Mouse (Mus musculus): ENCODE results near the gene Wdr59. TPM values are rescaled to one million over a fixed set of nuclear protein-coding genes. Genes with fewer than 3 reads are reported as not detected.
A peak's percentile ranks its signal among the peaks of the same experiment; 100 is the strongest.

Gene Wdr59
- polyA plus RNA-seq (2015; fragmentation: Nextera tagmentation; extraction: Ambion mirVana), result 8.0 and 8.1 TPM in 2 replicates

- Histone ChIP-seq H3K4me1 (peaks cover 16% of the 10 kb centered on the region), H3K9me3 (replicated peaks) (no peaks in the 10 kb centered on the region), H3K4me3 (replicated peaks) (peak within 1 kb of the TSS; percentile 68), H3K27me3 (replicated peaks) (no peaks in the 10 kb centered on the region), H3K27ac (replicated peaks) (peak within 1 kb of the TSS; percentile 87), H3K9ac (replicated peaks) (peak within 1 kb of the TSS; percentile 70), H3K4me2 (peak within 1 kb of the TSS; percentile 64), H3K36me3 (no peaks in the 10 kb centered on the region)
- under 1% methylated on average over 34 of the region's 34 CpGs for WGBS
- peak; percentile 99 for ATAC-seq (ENCODE audit: low FRiP score)
Observed at GRCm38 (mm10) chr8:111521713-111522429, at the start of gene Wdr59. Wdr59 (minus strand) TSS chr8:111522092.

- Histone ChIP-seq H3K27me3 (replicated peaks) (no peaks in the 10 kb centered on the region), H3K9me3 (replicated peaks) (no peaks in the 10 kb centered on the region), H3K4me3 (replicated peaks) (no peak overlapping the region), H3K27ac (replicated peaks) (no peak overlapping the region), H3K9ac (replicated peaks) (no peak overlapping the region), H3K4me1 (peaks cover 63% of the 10 kb centered on the region), H3K36me3 (no peaks in the 10 kb centered on the region), H3K4me2 (no peak overlapping the region)
- ATAC-seq (ENCODE audit: low FRiP score), result no peak
- 82% methylated on average over 10 of the region's 10 CpGs for WGBS
Observed at GRCm38 (mm10) chr8:111571661-111572060, 49.8 kb upstream of the Wdr59 start.

- Histone ChIP-seq H3K4me3 (replicated peaks) (no peak overlapping the region), H3K27ac (replicated peaks) (no peak overlapping the region), H3K36me3 (no peaks in the 10 kb centered on the region), H3K4me2 (no peak overlapping the region), H3K9ac (replicated peaks) (no peak overlapping the region), H3K4me1 (peaks cover 67% of the 10 kb centered on the region), H3K27me3 (replicated peaks) (no peaks in the 10 kb centered on the region), H3K9me3 (replicated peaks) (no peaks in the 10 kb centered on the region)
- ATAC-seq (ENCODE audit: low FRiP score), result no peak
- 66% methylated on average over 2 of the region's 2 CpGs for WGBS
Observed at GRCm38 (mm10) chr8:111570432-111570831, 48.5 kb upstream of the Wdr59 start.

- no peak overlapping the region for H3K4me2 ChIP-seq
- H3K9me3 ChIP-seq (replicated peaks), result no peaks in the 10 kb centered on the region
- WGBS, result 78% methylated on average over 4 of the region's 4 CpGs
- ATAC-seq (ENCODE audit: low FRiP score), result no peak
- peaks cover 70% of the 10 kb centered on the region for H3K4me1 ChIP-seq
- H3K4me3 ChIP-seq (replicated peaks), result no peak overlapping the region
- H3K27ac ChIP-seq (replicated peaks), result no peak overlapping the region
- H3K36me3 ChIP-seq, result no peaks in the 10 kb centered on the region
- no peak overlapping the region for H3K9ac ChIP-seq (replicated peaks)
- no peaks in the 10 kb centered on the region for H3K27me3 ChIP-seq (replicated peaks)
Observed at GRCm38 (mm10) chr8:111569926-111570325, 48.0 kb upstream of the Wdr59 start.

GRCm38 (mm10) chr8:111568029-111568428 is 46.1 kb upstream of the Wdr59 start:
- Histone ChIP-seq H3K9ac (replicated peaks) (no peak overlapping the region), H3K27me3 (replicated peaks) (no peaks in the 10 kb centered on the region), H3K4me3 (replicated peaks) (no peak overlapping the region), H3K9me3 (replicated peaks) (no peaks in the 10 kb centered on the region), H3K4me2 (no peak overlapping the region), H3K36me3 (no peaks in the 10 kb centered on the region), H3K4me1 (peaks cover 57% of the 10 kb centered on the region), H3K27ac (replicated peaks) (0 out of 2 replicates have a peak overlapping the region, but pooled peaks have one; percentile 18)
- ATAC-seq (ENCODE audit: low FRiP score), result no peak
- 61% methylated on average over 3 of the region's 3 CpGs for WGBS

- no peak for ATAC-seq (ENCODE audit: low FRiP score)
- WGBS, result 41% methylated on average over 3 of the region's 3 CpGs
- H3K4me3 ChIP-seq (replicated peaks), result no peak overlapping the region
- H3K9ac ChIP-seq (replicated peaks), result no peak overlapping the region
- H3K9me3 ChIP-seq (replicated peaks), result no peaks in the 10 kb centered on the region
- H3K27me3 ChIP-seq (replicated peaks), result no peaks in the 10 kb centered on the region
- no peaks in the 10 kb centered on the region for H3K36me3 ChIP-seq
- H3K4me1 ChIP-seq, result peaks cover 54% of the 10 kb centered on the region
- no peak overlapping the region for H3K27ac ChIP-seq (replicated peaks)
- H3K4me2 ChIP-seq, result no peak overlapping the region
Observed at GRCm38 (mm10) chr8:111567571-111567970, 45.7 kb upstream of the Wdr59 start.

GRCm38 (mm10) chr8:111566326-111566725 is 44.4 kb upstream of the Wdr59 start:
- no peaks in the 10 kb centered on the region for H3K9me3 ChIP-seq (replicated peaks)
- WGBS, result 70% methylated on average over 9 of the region's 9 CpGs
- H3K4me3 ChIP-seq (replicated peaks), result no peak overlapping the region
- no peak for ATAC-seq (ENCODE audit: low FRiP score)
- peaks cover 48% of the 10 kb centered on the region for H3K4me1 ChIP-seq
- no peak overlapping the region for H3K9ac ChIP-seq (replicated peaks)
- H3K4me2 ChIP-seq, result no peak overlapping the region
- H3K27ac ChIP-seq (replicated peaks), result no peak overlapping the region
- no peaks in the 10 kb centered on the region for H3K27me3 ChIP-seq (replicated peaks)
- H3K36me3 ChIP-seq, result no peaks in the 10 kb centered on the region

- Histone ChIP-seq H3K4me3 (replicated peaks) (no peak overlapping the region), H3K4me2 (no peak overlapping the region), H3K27me3 (replicated peaks) (no peaks in the 10 kb centered on the region), H3K36me3 (no peaks in the 10 kb centered on the region), H3K9ac (replicated peaks) (no peak overlapping the region), H3K4me1 (peaks cover 49% of the 10 kb centered on the region), H3K27ac (replicated peaks) (no peak overlapping the region), H3K9me3 (replicated peaks) (no peaks in the 10 kb centered on the region)
- WGBS, result 38% methylated on average over 5 of the region's 5 CpGs
- ATAC-seq (ENCODE audit: low FRiP score), result no peak
Observed at GRCm38 (mm10) chr8:111565784-111566191, 43.9 kb upstream of the Wdr59 start.

- H3K27ac ChIP-seq (replicated peaks), result no peak overlapping the region
- 92% methylated on average over 2 of the region's 2 CpGs for WGBS
Observed at GRCm38 (mm10) chr8:111564093-111564492, 42.2 kb upstream of the Wdr59 start.

GRCm38 (mm10) chr8:111563687-111564086 is 41.8 kb upstream of the Wdr59 start:
- peaks cover 56% of the 10 kb centered on the region for H3K4me1 ChIP-seq
- ATAC-seq (ENCODE audit: low FRiP score), result no peak
- no peak overlapping the region for H3K9ac ChIP-seq (replicated peaks)
- H3K4me2 ChIP-seq, result no peak overlapping the region
- no peaks in the 10 kb centered on the region for H3K36me3 ChIP-seq
- H3K4me3 ChIP-seq (replicated peaks), result no peak overlapping the region
- no peak overlapping the region for H3K27ac ChIP-seq (replicated peaks)
- 95% methylated on average over 4 of the region's 4 CpGs for WGBS
- no peaks in the 10 kb centered on the region for H3K27me3 ChIP-seq (replicated peaks)
- H3K9me3 ChIP-seq (replicated peaks), result no peaks in the 10 kb centered on the region

More at GRCm38 (mm10) chr8:111564093-111564492, 42.2 kb upstream of the Wdr59 start:
- Histone ChIP-seq H3K27me3 (replicated peaks) (no peaks in the 10 kb centered on the region), H3K9me3 (replicated peaks) (no peaks in the 10 kb centered on the region), H3K4me2 (no peak overlapping the region), H3K36me3 (no peaks in the 10 kb centered on the region), H3K4me3 (replicated peaks) (no peak overlapping the region), H3K9ac (replicated peaks) (no peak overlapping the region), H3K4me1 (peaks cover 53% of the 10 kb centered on the region)
- no peak for ATAC-seq (ENCODE audit: low FRiP score)

GRCm38 (mm10) chr8:111563075-111563474 is 41.2 kb upstream of the Wdr59 start:
- H3K4me3 ChIP-seq (replicated peaks), result no peak overlapping the region
- no peak overlapping the region for H3K9ac ChIP-seq (replicated peaks)
- no peak overlapping the region for H3K4me2 ChIP-seq
- H3K27me3 ChIP-seq (replicated peaks), result no peaks in the 10 kb centered on the region
- H3K9me3 ChIP-seq (replicated peaks), result no peaks in the 10 kb centered on the region
- H3K27ac ChIP-seq (replicated peaks), result no peak overlapping the region
- no peak for ATAC-seq (ENCODE audit: low FRiP score)
- no peaks in the 10 kb centered on the region for H3K36me3 ChIP-seq
- WGBS, result 92% methylated on average over 5 of the region's 5 CpGs
- peaks cover 56% of the 10 kb centered on the region for H3K4me1 ChIP-seq

- no peaks in the 10 kb centered on the region for H3K27me3 ChIP-seq (replicated peaks)
- H3K4me3 ChIP-seq (replicated peaks), result no peak overlapping the region
- no peak overlapping the region for H3K4me2 ChIP-seq
- no peaks in the 10 kb centered on the region for H3K36me3 ChIP-seq
- H3K9me3 ChIP-seq (replicated peaks), result no peaks in the 10 kb centered on the region
- ATAC-seq (ENCODE audit: low FRiP score), result no peak
- no peak overlapping the region for H3K27ac ChIP-seq (replicated peaks)
- H3K9ac ChIP-seq (replicated peaks), result no peak overlapping the region
- 93% methylated on average over 5 of the region's 5 CpGs for WGBS
- H3K4me1 ChIP-seq, result peaks cover 55% of the 10 kb centered on the region
Observed at GRCm38 (mm10) chr8:111562274-111562803, 40.4 kb upstream of the Wdr59 start.

Data from neural tube, embryonic 15.5 days (tissue).